In the genomic region with DNA sequence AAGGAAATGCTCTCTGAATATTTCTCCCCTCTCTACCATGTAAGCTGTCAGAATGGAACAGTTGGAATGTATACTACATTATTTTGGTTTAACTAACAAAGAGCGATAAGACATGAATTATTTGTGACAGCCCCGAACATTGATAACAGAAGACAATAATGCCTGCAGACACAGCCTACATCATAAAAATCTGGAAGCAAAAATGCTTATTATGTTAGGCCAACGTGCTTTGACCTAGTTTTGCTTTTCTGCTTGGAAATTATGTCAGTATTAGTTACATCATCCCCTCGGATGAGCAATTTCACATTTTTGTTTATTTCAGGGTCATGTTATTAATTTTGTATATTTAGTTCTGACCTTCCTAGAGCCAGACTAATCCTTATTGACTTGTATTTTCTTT, we compare ENCODE assay signal across 27 mouse cellular contexts.
A peak's percentile ranks its signal among the peaks of the same experiment; 100 is the strongest.
DNase-seq lines count a peak whose midpoint lies in the region; ATAC-seq lines count a peak whose summit lies in the region.
"Had no signal": no experiment of that assay in that cellular context is flagged by ENCODE, and none has a peak within 500 bp of the region (broad histone marks: within the 10 kb centered on the region; RNA-seq: fewer than 3 reads in every experiment).

No protein-coding gene starts in this region.

- no peak overlapping the region for H3K4me3 ChIP-seq in hindbrain, embryonic 14.5 days (replicated peaks; ENCODE audit: low read length)
- H3K4me3 ChIP-seq in hindbrain, embryonic 16.5 days (ENCODE audit: low read length), result no peak overlapping the region
- no peak overlapping the region for H3K4me3 ChIP-seq in heart, embryonic 12.5 days
- H3K4me3 ChIP-seq: embryonic facial prominence, embryonic 15.5 days; erythroblast, embryonic 14.5 days; forebrain, embryonic 12.5 days; forebrain, embryonic 15.5 days; heart, embryonic 15.5 days; hindbrain, embryonic 15.5 days; intestine, embryonic 15.5 days had no signal

- no peaks in the 10 kb centered on the region for H3K4me1 ChIP-seq in hindbrain, embryonic 14.5 days (replicated peaks; ENCODE audit: control insufficient read depth, insufficient read depth, low read length)
- no peaks in the 10 kb centered on the region for H3K4me1 ChIP-seq in hindbrain, embryonic 16.5 days (ENCODE audit: control insufficient read depth, insufficient read depth, low read depth, low read length)
- H3K4me1 ChIP-seq in heart, embryonic 12.5 days (replicated peaks), result no peaks in the 10 kb centered on the region
- H3K4me1 ChIP-seq: embryonic facial prominence, embryonic 15.5 days; forebrain, embryonic 12.5 days; forebrain, embryonic 15.5 days; heart, embryonic 15.5 days; hindbrain, embryonic 15.5 days; intestine, embryonic 15.5 days had no signal

- H3K27ac ChIP-seq in hindbrain, embryonic 14.5 days, result 0 out of 2 replicates have a peak overlapping the region, but pooled peaks have one; percentile 14
- H3K27ac ChIP-seq in hindbrain, embryonic 16.5 days (ENCODE audit: low read depth, low read length), result no peak overlapping the region
- H3K27ac ChIP-seq in heart, embryonic 12.5 days (ENCODE audit: poor library complexity, severe bottlenecking), result no peak overlapping the region
- H3K27ac ChIP-seq: embryonic facial prominence, embryonic 15.5 days; forebrain, embryonic 12.5 days; forebrain, embryonic 15.5 days; heart, embryonic 15.5 days; hindbrain, embryonic 15.5 days; intestine, embryonic 15.5 days had no signal

- no peak for ATAC-seq in hindbrain, embryonic 14.5 days (ENCODE audit: low FRiP score)
- ATAC-seq in hindbrain, embryonic 16.5 days, result no peak
- ATAC-seq in heart, embryonic 12.5 days (ENCODE audit: insufficient number of reproducible peaks, low FRiP score), result no peak
- ATAC-seq: activated CD4-positive, CD25-positive, alpha-beta regulatory T cell, adult 4 months; CD4-positive, CD25-positive, alpha-beta regulatory T cell, adult 4 months; forebrain, embryonic 15.5 days; intestine, embryonic 15.5 days had no signal

- H3K27me3 ChIP-seq in hindbrain, embryonic 14.5 days (ENCODE audit: control insufficient read depth, insufficient read depth, low read length), result peaks cover 50% of the 10 kb centered on the region
- no peaks in the 10 kb centered on the region for H3K27me3 ChIP-seq in hindbrain, embryonic 16.5 days (replicated peaks; ENCODE audit: control insufficient read depth, insufficient read depth, low read length)
- H3K27me3 ChIP-seq in heart, embryonic 12.5 days (replicated peaks), result no peaks in the 10 kb centered on the region
- H3K27me3 ChIP-seq: embryonic facial prominence, embryonic 15.5 days; forebrain, embryonic 15.5 days; hindbrain, embryonic 15.5 days; intestine, embryonic 15.5 days had no signal

- no peaks in the 10 kb centered on the region for H3K9me3 ChIP-seq in hindbrain, embryonic 14.5 days (ENCODE audit: control insufficient read depth, low read length)
- no peaks in the 10 kb centered on the region for H3K9me3 ChIP-seq in hindbrain, embryonic 16.5 days (ENCODE audit: control insufficient read depth, low read length)
- H3K9me3 ChIP-seq in heart, embryonic 12.5 days (replicated peaks), result no peaks in the 10 kb centered on the region
- H3K9me3 ChIP-seq: embryonic facial prominence, embryonic 15.5 days; forebrain, embryonic 12.5 days; forebrain, embryonic 15.5 days; heart, embryonic 15.5 days; hindbrain, embryonic 15.5 days; intestine, embryonic 15.5 days had no signal

- no peak overlapping the region for H3K4me2 ChIP-seq in hindbrain, embryonic 14.5 days (replicated peaks)
- no peak overlapping the region for H3K4me2 ChIP-seq in hindbrain, embryonic 16.5 days (ENCODE audit: low read length)
- no peak overlapping the region for H3K4me2 ChIP-seq in heart, embryonic 12.5 days
- H3K4me2 ChIP-seq: embryonic facial prominence, embryonic 15.5 days; forebrain, embryonic 12.5 days; forebrain, embryonic 15.5 days; heart, embryonic 11.5 days; heart, embryonic 15.5 days; hindbrain, embryonic 15.5 days; intestine, embryonic 15.5 days had no signal

- DNase-seq in hindbrain, embryonic 14.5 days (ENCODE audit: low spot score), result no peak
- DNase-seq in Muller cell, postnatal 12 days (ENCODE audit: inconsistent ontology term), result peak; percentile 80
- DNase-seq in adipocyte (ENCODE audit: low spot score), result peak; percentile 12
- peak; percentile 86 for DNase-seq in retina, postnatal 1 day
- DNase-seq: adrenal gland, postnatal 14 days; cerebellum, adult 11-12 months; cerebellum, adult 8-10 months; cerebellum, postnatal 10 days; cerebellum, postnatal 36 days; embryo, embryonic 11 days; gastrocnemius, postnatal 14 days; heart, adult 11 months; heart, postnatal 14 days; heart, postnatal 4 days; kidney, adult 11 months had no signal

- H3K36me3 ChIP-seq in hindbrain, embryonic 14.5 days (replicated peaks; ENCODE audit: control insufficient read depth, insufficient read depth), result no peaks in the 10 kb centered on the region
- no peaks in the 10 kb centered on the region for H3K36me3 ChIP-seq in hindbrain, embryonic 16.5 days (ENCODE audit: control insufficient read depth, insufficient read depth, low read length)
- no peaks in the 10 kb centered on the region for H3K36me3 ChIP-seq in heart, embryonic 12.5 days
- H3K36me3 ChIP-seq: embryonic facial prominence, embryonic 15.5 days; forebrain, embryonic 12.5 days; forebrain, embryonic 15.5 days; heart, embryonic 15.5 days; hindbrain, embryonic 15.5 days; intestine, embryonic 15.5 days had no signal

- 66% methylated on average over 4 of the region's 4 CpGs for WGBS in hindbrain, embryonic 14.5 days
- 61% methylated on average over 4 of the region's 4 CpGs for WGBS in hindbrain, embryonic 16.5 days
- 72% methylated on average over 4 of the region's 4 CpGs for WGBS in heart, embryonic 12.5 days

- H3K9ac ChIP-seq in hindbrain, embryonic 14.5 days, result no peak overlapping the region
- no peak overlapping the region for H3K9ac ChIP-seq in hindbrain, embryonic 16.5 days (ENCODE audit: low read depth, low read length)
- H3K9ac ChIP-seq in heart, embryonic 12.5 days, result no peak overlapping the region
- H3K9ac ChIP-seq: embryonic facial prominence, embryonic 15.5 days; forebrain, embryonic 12.5 days; forebrain, embryonic 15.5 days; heart, embryonic 15.5 days; hindbrain, embryonic 15.5 days; intestine, embryonic 15.5 days had no signal
